Mouse (Mus musculus) MEL (cell line): ENCODE results near the gene Gm20388. TPM values are rescaled to one million over a fixed set of nuclear protein-coding genes. Genes with fewer than 3 reads are reported as not detected.

Source experiments
- DNase-seq: peaks from one replicate; pipeline ENCODE4 v3.0.0; 2011; ENCODE audit warnings: low read depth, low spot score
- H3K27ac ChIP-seq: 2 replicates; pipeline ENCODE4 v1.5.1; 2012; ENCODE audit warnings: low read depth, mild to moderate bottlenecking, control low read depth, low read length, moderate library complexity; ENCODE audit not compliant: control insufficient read depth
- H3K27me3 ChIP-seq, 2 experiments: fragments of 150-350 bp in 1 of 2; sonication (generic) in 1 of 2; 2 replicates each; pipeline ENCODE4 v1.6.1; 2012; ENCODE audit warnings: low read length in 2 of 2, mild to moderate bottlenecking in 2 of 2, improper control_type of control experiment in 1 of 2, moderate library complexity in 1 of 2; ENCODE audit not compliant: insufficient read depth in 2 of 2, control insufficient read depth in 1 of 2
- H3K36me3 ChIP-seq, 2 experiments: 2 replicates each; pipeline ENCODE4 v1.6.1; 2012 to 2014; ENCODE audit warnings: low read length in 2 of 2, improper control_type of control experiment in 1 of 2, inconsistent platforms in 1 of 2, mild to moderate bottlenecking in 1 of 2; ENCODE audit not compliant: insufficient read depth in 2 of 2, control insufficient read depth in 1 of 2
- H3K4me1 ChIP-seq, 2 experiments: fragments of 150-350 bp in 1 of 2; sonication (generic) in 1 of 2; 2 replicates each; pipeline ENCODE4 v1.6.1; 2012; ENCODE audit warnings: low read length in 2 of 2, improper control_type of control experiment in 1 of 2, mild to moderate bottlenecking in 1 of 2; ENCODE audit not compliant: insufficient read depth in 2 of 2, control insufficient read depth in 1 of 2
- H3K4me3 ChIP-seq, 2 experiments: fragments of 150-350 bp in 1 of 2; sonication (generic) in 1 of 2; 2 replicates each; pipeline ENCODE4 v1.5.1; 2012; ENCODE audit warnings: low read depth in 2 of 2, low read length in 2 of 2, mild to moderate bottlenecking in 2 of 2, moderate library complexity in 2 of 2, control low read depth in 1 of 2, improper control_type of control experiment in 1 of 2; ENCODE audit not compliant: control insufficient read depth in 1 of 2, insufficient read depth in 1 of 2
- H3K79me2 ChIP-seq: 2 replicates; pipeline ENCODE4 v1.6.1; 2012; ENCODE audit warnings: mild to moderate bottlenecking, low read length, moderate library complexity; ENCODE audit not compliant: control insufficient read depth, poor library complexity, insufficient read depth
- H3K9ac ChIP-seq: 2 replicates; pipeline ENCODE4 v1.6.1; 2012; ENCODE audit warnings: low read depth, mild to moderate bottlenecking, control low read depth, low read length, moderate library complexity; ENCODE audit not compliant: control insufficient read depth, poor library complexity, severe bottlenecking
- H3K9me3 ChIP-seq: fragments of 150-350 bp; sonication (generic); replicated peaks from 2 replicates; pipeline ENCODE4 v1.6.1; 2012; ENCODE audit warnings: mild to moderate bottlenecking, low read length, improper control_type of control experiment, moderate library complexity; ENCODE audit not compliant: insufficient read depth
- BHLHE40 ChIP-seq: IDR thresholded peaks from 2 replicates; pipeline ENCODE4 v1.6.1; 2012; ENCODE audit warnings: low read depth, mild to moderate bottlenecking, inconsistent platforms, low read length, improper control_type of control experiment, borderline replicate concordance
- CHD1 ChIP-seq: IDR thresholded peaks from 2 replicates; pipeline ENCODE4 v1.6.1; 2012; ENCODE audit warnings: low read depth, mild to moderate bottlenecking, inconsistent platforms, low read length, improper control_type of control experiment
- CHD2 ChIP-seq: IDR thresholded peaks from 2 replicates; pipeline ENCODE4 v1.6.1; 2011; ENCODE audit warnings: low read length, improper control_type of control experiment
- CTCF ChIP-seq, 3 experiments: IDR thresholded peaks in 2 of 3; conservative IDR thresholded peaks in 1 of 3; 2 replicates each; pipeline ENCODE4 v1.5.1; 2011 to 2012; ENCODE audit warnings: low read length in 3 of 3, low read depth in 2 of 3, mild to moderate bottlenecking in 2 of 3, improper control_type of control experiment in 1 of 3, inconsistent platforms in 1 of 3, mixed read lengths in 1 of 3, moderate library complexity in 1 of 3; ENCODE audit not compliant: control insufficient read depth in 1 of 3, insufficient read depth in 1 of 3, poor library complexity in 1 of 3, severe bottlenecking in 1 of 3
- E2F4 ChIP-seq: IDR thresholded peaks from 2 replicates; pipeline ENCODE4 v1.6.1; 2011; ENCODE audit warnings: low read depth, low read length, improper control_type of control experiment, borderline replicate concordance
- ELF1 ChIP-seq: IDR thresholded peaks from 2 replicates; pipeline ENCODE4 v1.6.1; 2014; ENCODE audit warnings: low read depth, mild to moderate bottlenecking, inconsistent platforms, low read length, improper control_type of control experiment, moderate library complexity
- EP300 ChIP-seq, 2 experiments: IDR thresholded peaks; 2 replicates each; pipeline ENCODE4 v1.6.1; 2011; ENCODE audit warnings: improper control_type of control experiment in 2 of 2, low read length in 2 of 2, low read depth in 1 of 2, mild to moderate bottlenecking in 1 of 2
- HCFC1 ChIP-seq: IDR thresholded peaks from 2 replicates; pipeline ENCODE4 v1.6.1; 2012; ENCODE audit warnings: low read depth, mild to moderate bottlenecking, inconsistent platforms, low read length, improper control_type of control experiment, moderate library complexity
- JUND ChIP-seq: IDR thresholded peaks from 2 replicates; pipeline ENCODE4 v1.6.1; 2011; ENCODE audit warnings: low read depth, mild to moderate bottlenecking, improper control_type of control experiment, low read length
- KAT2A ChIP-seq: conservative IDR thresholded peaks from 2 replicates; pipeline ENCODE4 v1.6.1; 2012; ENCODE audit warnings: low read depth, low read length, improper control_type of control experiment, inconsistent platforms
- MAFK ChIP-seq: IDR thresholded peaks from 2 replicates; pipeline ENCODE4 v1.6.1; 2011; ENCODE audit warnings: low read depth, mild to moderate bottlenecking, low read length, improper control_type of control experiment, borderline replicate concordance
- MAZ ChIP-seq: IDR thresholded peaks from 2 replicates; pipeline ENCODE4 v1.6.1; 2012; ENCODE audit warnings: low read depth, mild to moderate bottlenecking, inconsistent platforms, low read length, improper control_type of control experiment
- MEF2A ChIP-seq: IDR thresholded peaks from 2 replicates; pipeline ENCODE4 v1.6.1; 2014; ENCODE audit warnings: low read depth, mild to moderate bottlenecking, inconsistent platforms, low read length, improper control_type of control experiment; ENCODE audit not compliant: poor library complexity, insufficient replicate concordance, severe bottlenecking; ENCODE audit errors: extremely low read depth
- MYC ChIP-seq: IDR thresholded peaks from 2 replicates; pipeline ENCODE4 v1.6.1; 2011; ENCODE audit warnings: low read depth, mild to moderate bottlenecking, low read length, improper control_type of control experiment, moderate library complexity
- NRF1 ChIP-seq: IDR thresholded peaks from 2 replicates; pipeline ENCODE4 v1.6.1; 2014; ENCODE audit warnings: low read depth, mild to moderate bottlenecking, inconsistent platforms, low read length, improper control_type of control experiment, moderate library complexity; ENCODE audit not compliant: poor library complexity, insufficient read depth, severe bottlenecking
- POLR2AphosphoS5 ChIP-seq: IDR thresholded peaks from 2 replicates; pipeline ENCODE4 v1.6.1; 2012; ENCODE audit warnings: low read depth, borderline replicate concordance, mild to moderate bottlenecking, inconsistent platforms, low read length, moderate library complexity, mixed read lengths
- RAD21 ChIP-seq: IDR thresholded peaks from 2 replicates; pipeline ENCODE4 v1.6.1; 2011; ENCODE audit warnings: mild to moderate bottlenecking, low read depth, low read length, improper control_type of control experiment
- SIN3A ChIP-seq: IDR thresholded peaks from 2 replicates; pipeline ENCODE4 v1.6.1; 2012; ENCODE audit warnings: low read length, improper control_type of control experiment, inconsistent platforms
- TAL1 ChIP-seq: IDR thresholded peaks from 2 replicates; pipeline ENCODE4 v1.6.1; 2012; ENCODE audit warnings: mild to moderate bottlenecking, inconsistent platforms, low read length, moderate library complexity, mixed read lengths
- ZMIZ1 ChIP-seq: IDR thresholded peaks from 2 replicates; pipeline ENCODE4 v1.6.1; 2012; ENCODE audit warnings: low read depth, mild to moderate bottlenecking, inconsistent platforms, low read length, improper control_type of control experiment, moderate library complexity
- polyA plus RNA-seq, 2 experiments: library from polyadenylated mRNA; stranded (reverse) in 1 of 2; unstranded in 1 of 2; fragments of >175 nt in 1 of 2; fragments of >200 nt in 1 of 2; gene quantifications; 2 replicates each; pipeline versions ENCODE4 v1.2.1 to v1.2.4; 2012; ENCODE audit warnings: low replicate concordance in 2 of 2, low read depth in 1 of 2; ENCODE audit not compliant: insufficient read length in 2 of 2, insufficient read depth in 1 of 2, missing spikeins in 1 of 2
- total RNA-seq: library from RNA; depleted of rRNA; stranded (reverse); fragments of 300-350 nt; gene quantifications from 2 replicates; pipeline ENCODE4 v1.2.3, GENCODE M21; 2012

Gm20388 gene
- total and polyA plus RNA-seq, 3 experiments: 11.1 to 17.8 TPM; not detected in 1

GRCm38 (mm10) chr8:121293418-121293817 is 1382.8 kb downstream of the Gm20388 start:
- no peak for TF ChIP-seq CHD2
- TF ChIP-seq E2F4: no peak
- TF ChIP-seq MYC: no peak
- TF ChIP-seq ZMIZ1: no peak
- TF ChIP-seq HCFC1: no peak
- TF ChIP-seq SIN3A: no peak
- no peak for TF ChIP-seq KAT2A
- TF ChIP-seq MAFK: no peak
- no peak for TF ChIP-seq CHD1
- TF ChIP-seq JUND: no peak
- no peak for TF ChIP-seq POLR2AphosphoS5
- no peak for TF ChIP-seq MAZ
- TF ChIP-seq TAL1: no peak
- TF ChIP-seq CTCF (IDR thresholded peaks at IDR 0.05 in 2 of 3, conservative IDR thresholded peaks at IDR 0.05 in 1 of 3; ENCODE audit: control insufficient read depth in 1 of 3, insufficient read depth in 1 of 3, low read depth in 2 of 3, low read length in 3 of 3, poor library complexity in 1 of 3, severe bottlenecking in 1 of 3): no peak
- TF ChIP-seq BHLHE40: no peak
- TF ChIP-seq NRF1: no peak
- no peak for TF ChIP-seq EP300 (IDR thresholded peaks at IDR 0.05; ENCODE audit: low read depth in 1 of 2, low read length in 2 of 2)
- H3K9me3 ChIP-seq: no peaks in the 10 kb centered on the region
- DNase-seq: no peak
- no peaks in the 10 kb centered on the region for H3K36me3 ChIP-seq
- H3K9ac ChIP-seq: no peak overlapping the region
- no peak overlapping the region for H3K4me3 ChIP-seq
- H3K4me1 ChIP-seq: no peaks in the 10 kb centered on the region
- H3K27ac ChIP-seq: no peak overlapping the region
- no peaks in the 10 kb centered on the region for H3K79me2 ChIP-seq
- no peaks in the 10 kb centered on the region for H3K27me3 ChIP-seq

GRCm38 (mm10) chr8:121294234-121295108 is 1383.8 kb downstream of the Gm20388 start:
- no peak overlapping the region for H3K9ac ChIP-seq
- no peak for TF ChIP-seq MAZ
- TF ChIP-seq RAD21: no peak
- no peak for TF ChIP-seq ELF1
- TF ChIP-seq HCFC1: no peak
- TF ChIP-seq EP300 (IDR thresholded peaks at IDR 0.05; ENCODE audit: low read depth in 1 of 2, low read length in 2 of 2): no peak
- TF ChIP-seq MEF2A: no peak
- TF ChIP-seq NRF1: no peak
- no peak for DNase-seq
- H3K4me1 ChIP-seq: no peaks in the 10 kb centered on the region
- H3K4me3 ChIP-seq: no peak overlapping the region
- no peaks in the 10 kb centered on the region for H3K36me3 ChIP-seq
- H3K79me2 ChIP-seq: no peaks in the 10 kb centered on the region
- no peaks in the 10 kb centered on the region for H3K27me3 ChIP-seq
- H3K27ac ChIP-seq: no peak overlapping the region
- H3K9me3 ChIP-seq: no peaks in the 10 kb centered on the region
